Mouse (Mus musculus) limb, embryonic 10.5 days (tissue): Measurements from ENCODE around the gene Kalrn. TPM values are rescaled to one million over a fixed set of nuclear protein-coding genes. Genes with fewer than 3 reads are reported as not detected.

ENCODE experiments used
- DNase-seq: peaks from one replicate; pipeline ENCODE4 v3.0.0-alpha.2; 2017; ENCODE audit warnings: low spot score
- H3K27ac ChIP-seq: fragments of 300-500 bp; sonication (generic); 2 replicates; pipeline ENCODE4 v1.5.1; 2016; ENCODE audit warnings: mild to moderate bottlenecking
- H3K27me3 ChIP-seq: fragments of 300-500 bp; sonication (generic); 2 replicates; pipeline ENCODE4 v1.6.1; 2016; ENCODE audit warnings: low read depth, mild to moderate bottlenecking; ENCODE audit not compliant: poor library complexity, severe bottlenecking
- H3K36me3 ChIP-seq: fragments of 300-500 bp; sonication (generic); 2 replicates; pipeline ENCODE4 v1.6.1; 2016; ENCODE audit warnings: mild to moderate bottlenecking, moderate library complexity
- H3K4me1 ChIP-seq: fragments of 300-500 bp; sonication (generic); 2 replicates; pipeline ENCODE4 v1.6.1; 2016
- H3K4me3 ChIP-seq: fragments of 300-500 bp; sonication (generic); 2 replicates; pipeline ENCODE4 v1.5.1; 2016; ENCODE audit warnings: mild to moderate bottlenecking, moderate library complexity
- H3K9me3 ChIP-seq: fragments of 300-500 bp; sonication (generic); replicated peaks from 2 replicates; pipeline ENCODE4 v1.6.1; 2016; ENCODE audit warnings: mild to moderate bottlenecking
- WGBS: fragments of 180-500 bp; shearing (Covaris S2); methylation state at CpG from one replicate; pipeline ENCODE4 v1.1.7; 2016; 5-methylcytosine and 5-hydroxymethylcytosine counted together
- polyA plus RNA-seq: library from polyadenylated mRNA; unstranded; fragments of >200 nt; fragmentation: Nextera tagmentation; extraction: Ambion mirVana; gene quantifications from 2 replicates; pipeline ENCODE4 v1.2.1, GENCODE M21; 2016

Gene Kalrn
- polyA plus RNA-seq, 1 experiment from 2014 or later: 8.3 TPM

GRCm38 (mm10) chr16:34400102-34400728 lies 173.1 kb downstream of the Kalrn start:
- peak; percentile 82 for DNase-seq
- WGBS: 48% methylated on average over 13 of the region's 13 CpGs
- Histone ChIP-seq H3K27me3 (no peaks in the 10 kb centered on the region), H3K9me3 (no peaks in the 10 kb centered on the region), H3K27ac (no peak overlapping the region), H3K4me3 (no peak overlapping the region), H3K4me1 (peaks cover 7% of the 10 kb centered on the region; the same call in 1 of the 2 replicates), H3K36me3 (no peaks in the 10 kb centered on the region)

DNA sequence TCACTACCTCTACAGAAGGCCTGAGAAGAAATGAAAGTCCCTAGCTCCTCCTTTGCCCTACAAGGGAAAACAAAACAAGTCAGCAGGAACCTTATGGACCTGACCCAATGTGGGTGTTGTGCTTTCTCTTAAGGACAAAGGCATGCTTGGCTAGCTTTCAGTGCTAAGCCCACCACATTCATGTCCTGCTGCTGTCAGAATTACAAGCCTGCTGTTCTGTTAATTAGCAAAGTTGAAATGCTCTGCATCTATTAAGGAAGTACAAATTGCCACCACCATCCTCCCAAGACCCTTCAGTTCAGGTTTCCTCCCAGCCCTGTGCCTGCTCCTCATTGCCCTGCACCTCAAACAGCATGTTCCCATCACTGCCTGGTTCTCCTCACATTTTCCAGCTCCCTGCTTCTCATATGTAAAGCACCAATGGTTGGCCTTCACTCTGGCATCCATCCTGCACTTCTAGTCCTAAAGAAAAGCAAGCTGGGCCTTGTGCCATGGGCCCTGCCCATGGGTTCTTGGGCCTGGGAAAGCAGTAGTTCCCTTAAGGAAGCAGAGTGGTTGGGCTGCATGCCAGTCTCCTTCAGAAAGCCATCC lies 178.0 kb downstream of the Kalrn start:
- Histone ChIP-seq H3K9me3 (no peaks in the 10 kb centered on the region), H3K4me1 (peaks cover 6% of the 10 kb centered on the region; the same call in 1 of the 2 replicates), H3K27me3 (no peaks in the 10 kb centered on the region), H3K27ac (no peak overlapping the region), H3K4me3 (no peak overlapping the region), H3K36me3 (peaks cover 2% of the 10 kb centered on the region; the same call in 1 of the 2 replicates)
- DNase-seq: no peak

GRCm38 (mm10) chr16:34389520-34390271 lies 183.6 kb downstream of the Kalrn start:
- peaks cover 12% of the 10 kb centered on the region for H3K36me3 ChIP-seq
- H3K4me1 ChIP-seq: no peaks in the 10 kb centered on the region
- H3K27ac ChIP-seq: no peak overlapping the region
- no peak for DNase-seq
- no peaks in the 10 kb centered on the region for H3K27me3 ChIP-seq
- H3K9me3 ChIP-seq: no peaks in the 10 kb centered on the region
- no peak overlapping the region for H3K4me3 ChIP-seq
- 74% methylated on average over 5 of the region's 5 CpGs for WGBS

DNA sequence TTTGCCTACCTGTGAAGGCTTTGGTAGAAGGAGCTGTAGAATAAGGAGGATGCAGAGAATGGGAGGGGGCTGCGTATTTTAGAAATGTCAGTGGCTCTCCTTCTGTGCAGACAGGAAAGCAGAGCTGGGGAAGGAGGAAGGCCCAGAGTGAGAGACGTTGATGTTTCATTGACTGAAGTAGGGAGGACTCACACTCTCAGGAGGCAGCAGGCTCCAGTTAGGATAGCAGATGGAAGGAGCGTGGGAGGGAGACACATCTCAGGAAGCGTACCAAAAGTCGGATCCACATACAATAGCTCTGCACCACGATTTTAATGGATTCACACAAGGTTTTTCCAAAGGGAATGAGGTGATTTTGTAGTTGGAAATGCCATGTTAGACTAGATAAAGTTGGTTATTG lies 184.5 kb downstream of the Kalrn start:
- Histone ChIP-seq H3K27ac (no peak overlapping the region), H3K9me3 (no peaks in the 10 kb centered on the region), H3K27me3 (no peaks in the 10 kb centered on the region), H3K36me3 (peaks cover 14% of the 10 kb centered on the region), H3K4me1 (no peaks in the 10 kb centered on the region), H3K4me3 (no peak overlapping the region)
- DNase-seq: no peak
- WGBS: 84% methylated on average over 6 of the region's 6 CpGs

GRCm38 (mm10) chr16:34385065-34385464 lies 188.3 kb downstream of the Kalrn start:
- Histone ChIP-seq H3K27ac (no peak overlapping the region), H3K4me1 (no peaks in the 10 kb centered on the region), H3K27me3 (no peaks in the 10 kb centered on the region), H3K9me3 (no peaks in the 10 kb centered on the region), H3K36me3 (peaks cover 17% of the 10 kb centered on the region), H3K4me3 (no peak overlapping the region)
- no peak for DNase-seq
- 91% methylated on average over 8 of the region's 8 CpGs for WGBS

DNA sequence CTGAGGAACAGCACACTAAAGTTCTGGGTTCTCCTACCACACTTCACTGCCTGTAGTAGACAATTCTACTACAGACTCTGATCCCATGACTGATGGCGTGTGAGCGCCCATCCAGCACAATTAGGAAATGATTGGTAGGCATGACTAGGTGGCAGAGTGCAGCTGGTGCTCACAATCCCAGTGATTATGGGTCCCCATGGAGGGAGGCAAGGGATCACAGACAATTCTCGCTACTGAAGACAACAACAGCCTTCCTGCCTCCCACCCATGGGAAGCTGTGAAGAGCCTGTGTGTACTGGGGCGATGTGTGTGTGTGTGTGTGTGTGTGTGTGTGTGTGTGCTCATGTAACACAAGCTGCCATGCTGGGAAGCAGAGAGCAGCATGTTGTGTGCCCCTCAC lies 190.3 kb downstream of the Kalrn start:
- Histone ChIP-seq H3K4me3 (no peak overlapping the region), H3K9me3 (no peaks in the 10 kb centered on the region), H3K36me3 (peaks cover 17% of the 10 kb centered on the region), H3K4me1 (no peaks in the 10 kb centered on the region), H3K27ac (no peak overlapping the region), H3K27me3 (no peaks in the 10 kb centered on the region)
- 88% methylated on average over 4 of the region's 4 CpGs for WGBS
- DNase-seq: no peak

GRCm38 (mm10) chr16:34376166-34376857 lies 197.0 kb downstream of the Kalrn start:
- Histone ChIP-seq H3K4me3 (no peak overlapping the region), H3K27me3 (no peaks in the 10 kb centered on the region), H3K27ac (no peak overlapping the region), H3K36me3 (no peaks in the 10 kb centered on the region), H3K4me1 (peaks cover 13% of the 10 kb centered on the region; the same call in 1 of the 2 replicates), H3K9me3 (no peaks in the 10 kb centered on the region)
- 74% methylated on average over 12 of the region's 12 CpGs for WGBS
- DNase-seq: no peak

GRCm38 (mm10) chr16:34373519-34373918 lies 199.8 kb downstream of the Kalrn start:
- Histone ChIP-seq H3K27ac (no peak overlapping the region), H3K9me3 (no peaks in the 10 kb centered on the region), H3K4me3 (no peak overlapping the region), H3K27me3 (no peaks in the 10 kb centered on the region), H3K36me3 (no peaks in the 10 kb centered on the region), H3K4me1 (peaks cover 15% of the 10 kb centered on the region; the same call in 1 of the 2 replicates)
- 63% methylated on average over 4 of the region's 4 CpGs for WGBS
- DNase-seq: no peak

DNA sequence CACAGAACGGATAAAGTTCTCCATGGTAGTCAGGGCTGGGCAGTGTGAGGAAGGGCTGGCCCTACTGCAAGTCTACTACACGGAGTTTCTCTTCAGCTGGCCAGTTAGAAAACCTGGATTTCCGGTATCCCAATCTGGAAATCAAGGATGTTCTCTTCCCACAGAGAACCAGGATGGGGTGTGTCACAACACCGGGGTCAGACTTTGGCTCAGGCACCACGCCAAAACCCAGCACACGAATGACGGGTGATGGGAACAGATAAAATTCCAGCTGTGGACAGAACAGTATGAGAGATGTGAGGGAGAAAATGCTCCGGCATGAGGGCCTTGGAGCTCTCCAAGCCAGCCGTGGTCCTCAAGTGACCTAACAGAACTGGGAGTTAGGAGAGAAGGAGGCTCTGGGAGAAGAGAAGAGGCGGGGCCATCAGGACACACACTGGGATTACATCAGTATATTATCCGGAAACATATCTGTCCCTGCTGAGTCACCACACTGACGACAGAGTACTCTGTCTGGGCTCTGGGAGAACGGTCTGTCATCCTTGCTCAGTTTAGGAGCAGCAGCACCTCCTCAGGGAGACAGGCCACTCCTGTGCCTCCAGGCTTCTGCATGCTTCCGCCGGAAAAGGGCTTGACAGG lies 201.1 kb downstream of the Kalrn start:
- no peak for DNase-seq
- Histone ChIP-seq H3K27me3 (no peaks in the 10 kb centered on the region), H3K4me3 (no peak overlapping the region), H3K4me1 (peaks cover 15% of the 10 kb centered on the region; the same call in 1 of the 2 replicates), H3K36me3 (no peaks in the 10 kb centered on the region), H3K9me3 (no peaks in the 10 kb centered on the region), H3K27ac (no peak overlapping the region)
- WGBS: 81% methylated on average over 15 of the region's 15 CpGs

DNA sequence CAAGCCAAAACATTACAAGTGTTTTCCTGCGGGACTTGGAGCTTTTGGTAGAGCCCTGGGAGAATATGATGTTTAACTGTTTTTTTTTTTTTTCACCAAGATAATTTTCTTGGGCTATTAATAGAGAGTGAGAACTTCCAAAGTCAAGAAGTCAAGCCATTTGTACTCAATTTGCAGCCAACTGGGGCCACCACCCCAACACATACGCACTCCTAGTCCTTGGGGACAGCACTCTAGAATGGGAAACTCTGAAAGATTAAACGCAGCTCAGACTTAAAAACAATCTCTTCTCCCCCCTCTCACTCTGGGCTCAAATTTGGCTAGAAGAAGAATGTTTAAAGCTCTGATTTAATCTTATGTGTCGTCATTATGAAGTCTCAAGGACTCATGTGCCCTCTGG lies 214.1 kb downstream of the Kalrn start:
- no peaks in the 10 kb centered on the region for H3K27me3 ChIP-seq
- no peak overlapping the region for H3K4me3 ChIP-seq
- H3K4me1 ChIP-seq: no peaks in the 10 kb centered on the region
- no peak overlapping the region for H3K27ac ChIP-seq
- H3K9me3 ChIP-seq: no peaks in the 10 kb centered on the region
- peaks cover 10% of the 10 kb centered on the region for H3K36me3 ChIP-seq
- WGBS: 86% methylated on average over 4 of the region's 4 CpGs
- DNase-seq: no peak

GRCm38 (mm10) chr16:34355547-34355946 lies 217.8 kb downstream of the Kalrn start:
- WGBS: 86% methylated on average over 3 of the region's 3 CpGs
- H3K36me3 ChIP-seq: peaks cover 7% of the 10 kb centered on the region
- H3K4me1 ChIP-seq: peaks cover 23% of the 10 kb centered on the region
- H3K9me3 ChIP-seq: no peaks in the 10 kb centered on the region
- no peak overlapping the region for H3K4me3 ChIP-seq
- no peak for DNase-seq
- H3K27me3 ChIP-seq: no peaks in the 10 kb centered on the region
- H3K27ac ChIP-seq: no peak overlapping the region

DNA sequence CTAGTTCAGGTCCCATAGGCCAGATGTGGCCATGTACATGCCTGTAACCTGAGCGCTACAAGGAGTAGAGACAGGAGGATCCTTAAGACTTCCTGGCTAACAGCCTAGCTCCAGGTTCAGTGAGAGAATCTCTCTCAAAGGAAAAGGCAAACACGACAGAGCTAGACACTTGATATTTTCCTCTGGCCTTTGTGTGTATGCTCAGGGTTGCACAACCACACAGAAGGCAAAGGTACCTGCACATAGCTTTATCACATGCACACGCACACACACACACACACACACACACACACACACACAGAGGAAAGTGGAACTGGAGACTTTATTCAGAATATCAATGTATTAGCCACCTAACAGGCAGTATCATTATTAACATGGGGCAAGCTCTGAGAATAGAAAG lies 219.3 kb downstream of the Kalrn start:
- Histone ChIP-seq H3K27me3 (no peaks in the 10 kb centered on the region), H3K4me3 (no peak overlapping the region), H3K4me1 (peaks cover 23% of the 10 kb centered on the region), H3K36me3 (peaks cover 11% of the 10 kb centered on the region), H3K27ac (no peak overlapping the region), H3K9me3 (no peaks in the 10 kb centered on the region)
- no peak for DNase-seq
- 78% methylated on average over 3 of the region's 3 CpGs for WGBS
